Comparison of ENCODE assay signal across 23 mouse cellular contexts in the genomic region with DNA sequence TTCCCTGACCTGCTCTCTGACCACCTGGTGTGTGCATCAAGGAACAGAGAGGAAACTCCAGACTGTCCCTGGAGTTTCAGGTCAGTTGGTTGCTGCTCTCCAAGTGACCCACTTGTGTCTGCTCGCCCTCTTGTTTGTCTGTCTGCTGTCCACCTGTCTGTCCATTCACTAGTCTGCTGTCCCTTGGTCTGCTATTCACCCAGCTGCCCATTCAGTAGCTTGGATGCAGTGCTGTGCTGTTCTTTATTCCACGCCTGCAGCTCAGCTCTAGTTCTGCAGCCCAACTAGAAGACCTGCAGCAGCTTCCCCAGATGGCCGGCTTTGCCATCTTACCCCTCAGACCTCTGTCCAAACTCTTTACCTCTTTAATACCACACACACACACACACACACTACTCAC.
"Had no signal": no experiment of that assay in that cellular context is flagged by ENCODE, and none has a peak within 500 bp of the region (broad histone marks: within the 10 kb centered on the region; RNA-seq: fewer than 3 reads in every experiment).

No protein-coding gene starts in this region.

- H3K4me1 ChIP-seq: midbrain, embryonic 12.5 days had no signal

- H3K9ac ChIP-seq: limb, embryonic 12.5 days; limb, embryonic 15.5 days; liver, embryonic 13.5 days; midbrain, embryonic 12.5 days; midbrain, embryonic 15.5 days; neural tube, embryonic 12.5 days; neural tube, embryonic 15.5 days had no signal

- DNase-seq: kidney, adult 18-20 months; kidney, adult 9 months; kidney, postnatal 14 days; kidney, postnatal 4 days; left cerebral cortex, postnatal 4 days; liver, embryonic 13.5 days; lung, adult 2 months; lung, postnatal 14 days; lung, postnatal 4 days; right cerebral cortex, adult 18-20 months; right cerebral cortex, postnatal 14 days; right cerebral cortex, postnatal 4 days; thymus, adult 2 months; thymus, postnatal 25 days had no signal

- H3K4me3 ChIP-seq: limb, embryonic 12.5 days; limb, embryonic 15.5 days; liver, embryonic 13.5 days; midbrain, embryonic 12.5 days; midbrain, embryonic 15.5 days; myocyte; neural tube, embryonic 12.5 days; neural tube, embryonic 15.5 days had no signal

- ATAC-seq: inflammation-experienced regulatory T-cells, adult 6 months; intestine, embryonic 16.5 days; midbrain, embryonic 15.5 days had no signal

- H3K9me3 ChIP-seq: limb, embryonic 15.5 days; liver, embryonic 13.5 days; midbrain, embryonic 12.5 days; midbrain, embryonic 15.5 days; neural tube, embryonic 12.5 days; neural tube, embryonic 15.5 days had no signal

- H3K36me3 ChIP-seq: limb, embryonic 12.5 days; limb, embryonic 15.5 days; liver, embryonic 13.5 days; midbrain, embryonic 12.5 days; midbrain, embryonic 15.5 days; neural tube, embryonic 12.5 days; neural tube, embryonic 15.5 days had no signal

- H3K27ac ChIP-seq: limb, embryonic 12.5 days; limb, embryonic 15.5 days; liver, embryonic 13.5 days; midbrain, embryonic 12.5 days; midbrain, embryonic 15.5 days; neural tube, embryonic 12.5 days; neural tube, embryonic 15.5 days had no signal

- H3K4me2 ChIP-seq: limb, embryonic 12.5 days; limb, embryonic 15.5 days; liver, embryonic 13.5 days; midbrain, embryonic 12.5 days; midbrain, embryonic 15.5 days; neural tube, embryonic 12.5 days; neural tube, embryonic 15.5 days had no signal

- H3K27me3 ChIP-seq: limb, embryonic 12.5 days; limb, embryonic 15.5 days; liver, embryonic 13.5 days; midbrain, embryonic 12.5 days; midbrain, embryonic 15.5 days; neural tube, embryonic 12.5 days; neural tube, embryonic 15.5 days had no signal
